Mouse (Mus musculus) cerebellum, postnatal 10 days (tissue): Measurements from ENCODE around the gene C1ql1.

Experiments used
- DNase-seq, 2 experiments: peaks; one replicate each; pipeline ENCODE4 v3.0.0; 2021; ENCODE audit warnings: mixed read lengths in 2 of 2

Gene C1ql1

DNA sequence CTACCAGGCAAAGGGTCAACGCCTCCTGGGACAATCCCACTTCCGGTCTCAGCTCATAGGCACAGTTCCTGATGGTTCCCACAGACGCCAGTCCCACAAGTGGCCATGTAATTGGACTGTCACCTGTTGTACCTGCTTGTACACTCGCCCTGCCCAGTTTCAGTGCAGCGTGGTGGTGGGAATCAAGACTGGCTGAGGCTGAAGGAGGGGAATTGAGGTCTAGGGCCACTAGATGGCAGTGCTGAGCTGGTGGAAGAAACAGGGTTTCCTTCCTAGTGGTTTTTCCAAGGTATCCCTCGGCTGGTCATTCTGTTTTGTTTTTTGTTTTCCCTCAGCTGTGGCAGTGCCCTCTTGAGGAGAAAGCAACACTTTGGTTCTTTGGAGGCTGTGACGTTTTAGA is 45.7 kb downstream of the C1ql1 start, which contains the start of gene Gfap:
TSS of gene Gfap (minus strand) at position 150 of the 400 bp plus-strand sequence.
- DNase-seq: peak; percentile 95 to 97

DNA sequence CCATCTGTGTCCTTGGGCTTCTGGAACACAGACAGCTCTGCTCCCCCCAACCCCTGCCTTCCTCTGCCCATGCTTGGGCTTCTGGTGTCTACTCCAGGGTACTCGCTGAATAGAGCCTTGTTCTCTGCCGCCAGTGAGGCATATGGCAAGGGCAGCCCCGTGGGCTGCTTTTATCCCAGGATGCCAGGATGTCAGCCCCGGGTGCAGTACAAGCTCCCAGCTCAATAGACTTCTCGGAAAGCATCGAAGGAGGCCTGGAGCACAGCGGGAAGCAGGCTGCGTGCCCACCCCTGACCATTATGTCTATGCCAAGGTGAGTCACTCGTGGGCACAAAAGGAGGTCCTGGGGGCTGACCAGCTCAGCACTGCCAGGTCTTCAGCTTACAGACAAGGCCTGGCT is 48.1 kb downstream of the C1ql1 start:
- peak; percentile 90 to 94 for DNase-seq

DNA sequence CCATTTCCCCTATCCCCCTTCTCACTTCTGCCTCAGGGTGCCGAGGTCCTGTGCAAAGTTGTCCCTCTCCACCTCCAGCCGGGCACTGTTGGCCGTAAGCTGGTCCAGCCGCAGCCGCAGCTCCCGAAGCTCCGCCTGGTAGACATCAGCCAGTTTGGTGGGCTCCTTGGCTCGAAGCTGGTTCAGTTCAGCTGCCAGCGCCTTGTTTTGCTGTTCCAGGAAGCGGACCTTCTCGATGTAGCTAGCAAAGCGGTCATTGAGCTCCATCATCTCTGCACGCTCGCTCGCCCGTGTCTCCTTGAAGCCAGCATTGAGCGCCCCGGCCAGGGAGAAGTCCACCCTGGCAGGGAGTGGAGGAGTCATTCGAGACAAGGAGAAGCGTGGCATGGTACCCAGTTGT is 49.8 kb downstream of the C1ql1 start:
- peak; percentile 66 for DNase-seq

GRCm38 (mm10) chr11:102895779-102896178 is 50.7 kb downstream of the C1ql1 start:
- no peak for DNase-seq

DNA sequence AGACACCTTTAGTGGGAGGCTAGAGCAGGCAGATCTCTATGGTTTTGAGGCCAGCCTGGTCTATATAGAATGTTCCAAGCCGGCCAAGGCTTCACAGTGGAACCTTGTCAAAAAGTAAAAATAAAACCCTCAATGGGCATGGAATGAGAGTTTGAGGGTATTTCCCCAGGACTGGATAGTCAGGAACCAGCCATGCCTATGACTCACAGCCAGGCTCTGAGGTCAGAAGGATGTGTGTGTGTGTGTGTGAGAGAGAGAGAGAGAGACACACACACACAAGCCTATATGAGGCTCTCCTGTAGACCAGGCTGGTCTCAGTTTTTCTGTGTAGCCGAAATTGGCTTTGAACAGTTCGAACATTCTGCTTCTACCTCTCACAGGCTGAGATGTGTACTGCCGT is 51.8 kb downstream of the C1ql1 start:
- no peak for DNase-seq

DNA sequence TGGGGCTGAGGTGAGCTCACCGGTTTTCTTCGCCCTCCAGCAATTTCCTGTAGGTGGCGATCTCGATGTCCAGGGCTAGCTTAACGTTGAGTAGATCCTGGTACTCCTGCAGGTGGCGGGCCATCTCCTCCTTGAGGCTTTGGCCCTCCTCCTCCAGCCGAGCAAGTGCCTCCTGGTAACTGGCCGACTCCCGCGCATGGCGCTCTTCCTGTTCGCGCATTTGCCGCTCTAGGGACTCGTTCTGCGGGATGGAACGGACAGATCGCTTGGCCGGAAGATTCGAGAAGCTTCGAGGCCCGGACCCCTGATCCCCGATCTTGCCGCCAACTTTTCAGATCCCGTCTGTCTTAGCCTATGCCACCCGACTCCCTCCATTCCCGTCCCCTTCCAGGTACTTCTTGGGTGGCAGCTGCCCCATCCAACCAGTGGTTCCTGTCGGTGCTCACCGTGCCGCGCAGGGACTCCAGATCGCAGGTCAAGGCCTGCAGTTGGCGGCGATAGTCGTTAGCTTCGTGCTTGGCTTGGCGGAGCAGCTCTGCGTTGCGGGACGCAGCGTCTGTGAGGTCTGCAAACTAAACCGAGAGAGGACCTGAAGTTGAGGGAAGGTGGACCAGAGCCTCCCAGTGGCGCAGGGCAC is 53.4 kb downstream of the C1ql1 start:
- peak; percentile 82 to 84 for DNase-seq

DNA sequence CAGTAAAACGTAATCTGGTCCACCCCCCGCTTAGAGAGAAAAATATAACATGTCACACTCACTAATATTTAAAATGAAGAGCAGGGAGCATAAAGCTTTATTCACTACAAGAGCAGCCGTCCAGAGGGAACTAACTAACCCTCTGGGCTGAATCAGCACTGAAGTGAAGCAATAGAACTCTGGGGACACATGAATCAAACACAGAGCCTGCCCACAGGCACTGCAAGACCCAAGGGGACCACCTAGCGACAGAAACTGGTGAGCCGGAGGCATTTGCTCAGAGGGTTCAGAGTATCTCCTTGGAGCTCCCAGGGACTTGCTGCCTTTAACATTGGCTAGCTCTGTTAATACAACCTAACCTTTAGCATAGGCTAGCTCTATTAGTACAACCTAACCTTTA is 56.4 kb downstream of the C1ql1 start:
- DNase-seq: no peak
